Mouse (Mus musculus) liver, postnatal 0 days (tissue): ENCODE measurements at regions not wholly inside any gene's neighbourhood (a gene's known extent, or its start where the extent isn't known, plus 50 kb on each side); places are given as distances from the start of the nearest gene placed in this dataset.

Source experiments
- ATAC-seq: fragments of 200-750 bp; cut with Nextera tagmentation; 2 replicates; pipeline ENCODE4 v1.8.0; 2017; ENCODE audit warnings: mild to moderate bottlenecking, moderate library complexity
- DNase-seq: peaks from one replicate; pipeline ENCODE4 v3.0.0-alpha.2; 2016
- H3K27ac ChIP-seq: fragments of 300-500 bp; sonication (generic); 2 replicates; pipeline ENCODE4 v1.5.1; 2014; ENCODE audit warnings: antibody characterized with exemption, moderate library complexity, mild to moderate bottlenecking, low read depth
- H3K27me3 ChIP-seq: fragments of 300-500 bp; sonication (generic); 2 replicates; pipeline ENCODE4 v1.6.1; 2014; ENCODE audit warnings: low read length, control low read depth, mixed read lengths; ENCODE audit not compliant: insufficient read depth
- H3K36me3 ChIP-seq: fragments of 300-500 bp; sonication (generic); replicated peaks from 2 replicates; pipeline ENCODE4 v1.6.1; 2014; ENCODE audit warnings: mild to moderate bottlenecking, control low read depth, low read length, moderate library complexity, mixed read lengths; ENCODE audit not compliant: insufficient read depth
- H3K4me1 ChIP-seq: fragments of 300-500 bp; sonication (generic); 2 replicates; pipeline ENCODE4 v1.6.1; 2014; ENCODE audit warnings: antibody characterized with exemption, mild to moderate bottlenecking, control low read depth; ENCODE audit not compliant: insufficient read depth
- H3K4me2 ChIP-seq: fragments of 300-500 bp; sonication (generic); 2 replicates; pipeline ENCODE4 v1.6.1; 2014; ENCODE audit warnings: low read depth, mild to moderate bottlenecking, low read length, moderate library complexity, mixed read lengths
- H3K4me3 ChIP-seq: fragments of 300-500 bp; sonication (generic); 2 replicates; pipeline ENCODE4 v1.5.1; 2014; ENCODE audit warnings: low read depth, low read length
- H3K9ac ChIP-seq: fragments of 300-500 bp; sonication (generic); replicated peaks from 2 replicates; pipeline ENCODE4 v1.6.1; 2014; ENCODE audit warnings: mild to moderate bottlenecking, moderate library complexity
- H3K9me3 ChIP-seq: fragments of 300-500 bp; sonication (generic); 2 replicates; pipeline ENCODE4 v1.6.1; 2016; ENCODE audit warnings: mild to moderate bottlenecking, control low read depth, low read length, mixed read lengths
- CTCF ChIP-seq: sonication (generic); IDR thresholded peaks from 2 replicates; pipeline ENCODE4 v1.5.1; 2016; ENCODE audit warnings: antibody characterized with exemption, low read depth
- EP300 ChIP-seq: IDR thresholded peaks from 2 replicates; pipeline ENCODE4 v1.6.1; 2016; ENCODE audit warnings: antibody characterized with exemption, low read depth, mild to moderate bottlenecking
- WGBS: fragments of 180-500 bp; shearing (Covaris S2); extraction: QIAGEN DNeasy Blood & Tissue Kit; methylation state at CpG from one replicate; pipeline ENCODE4 v1.1.7; 2014; ENCODE audit not compliant: insufficient replicate concordance; 5-methylcytosine and 5-hydroxymethylcytosine counted together

DNA sequence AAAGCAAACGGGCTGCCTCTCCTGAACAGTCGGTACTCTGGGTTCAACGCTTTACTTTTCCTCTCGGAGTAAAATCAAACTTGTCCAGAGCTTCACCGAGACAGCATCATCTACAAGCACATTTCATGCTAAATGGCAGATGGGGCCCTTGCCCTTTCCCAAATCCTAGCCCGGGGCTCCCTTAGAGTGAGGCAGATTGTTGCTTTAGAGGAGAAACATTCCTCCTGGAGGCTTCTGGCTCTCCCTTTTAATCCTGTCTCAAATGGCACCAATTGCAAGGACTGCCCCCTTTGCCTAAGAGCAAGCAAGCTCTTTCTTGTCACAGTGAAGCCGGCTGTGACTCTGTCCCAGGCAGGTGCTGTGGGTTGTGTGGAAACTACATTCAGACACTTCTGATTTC, 255.5 kb upstream of the Sox11 start:
- Histone ChIP-seq H3K4me1 (no peaks in the 10 kb centered on the region), H3K36me3 (no peaks in the 10 kb centered on the region), H3K9ac (no peak overlapping the region), H3K4me2 (no peak overlapping the region), H3K27ac (no peak overlapping the region), H3K9me3 (no peaks in the 10 kb centered on the region), H3K4me3 (no peak overlapping the region), H3K27me3 (no peaks in the 10 kb centered on the region)
- no peak for ATAC-seq
- TF ChIP-seq EP300: no peak
- TF ChIP-seq CTCF: no peak
- DNase-seq: no peak
- 82% methylated on average over 7 of the region's 7 CpGs for WGBS

DNA sequence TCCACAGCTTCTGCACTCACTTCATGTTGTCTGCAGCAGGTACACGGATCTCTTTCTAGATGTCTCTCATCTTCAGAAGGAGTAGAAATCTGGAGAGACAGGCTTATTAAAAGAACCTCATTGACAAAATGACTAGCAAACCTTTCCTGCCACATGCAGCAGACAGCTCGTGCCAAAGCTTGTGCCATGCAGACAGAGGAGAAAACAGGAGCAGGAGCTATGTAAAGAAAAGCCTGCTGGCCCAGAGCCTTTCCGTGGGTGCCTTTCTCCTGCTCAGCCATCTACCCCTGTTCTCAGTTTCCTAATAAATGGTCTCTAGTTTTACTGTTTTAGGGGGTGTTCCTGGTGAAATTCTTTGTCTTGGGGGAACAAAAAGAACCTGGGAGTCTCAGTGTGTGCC, 254.9 kb upstream of the Sox11 start:
- no peaks in the 10 kb centered on the region for H3K36me3 ChIP-seq
- H3K4me2 ChIP-seq: no peak overlapping the region
- no peaks in the 10 kb centered on the region for H3K9me3 ChIP-seq
- no peak overlapping the region for H3K9ac ChIP-seq
- H3K27me3 ChIP-seq: no peaks in the 10 kb centered on the region
- ATAC-seq: no peak
- H3K4me3 ChIP-seq: no peak overlapping the region
- TF ChIP-seq CTCF: no peak
- TF ChIP-seq EP300: no peak
- WGBS: 65% methylated on average over 3 of the region's 3 CpGs
- H3K4me1 ChIP-seq: no peaks in the 10 kb centered on the region
- DNase-seq: no peak
- H3K27ac ChIP-seq: no peak overlapping the region

DNA sequence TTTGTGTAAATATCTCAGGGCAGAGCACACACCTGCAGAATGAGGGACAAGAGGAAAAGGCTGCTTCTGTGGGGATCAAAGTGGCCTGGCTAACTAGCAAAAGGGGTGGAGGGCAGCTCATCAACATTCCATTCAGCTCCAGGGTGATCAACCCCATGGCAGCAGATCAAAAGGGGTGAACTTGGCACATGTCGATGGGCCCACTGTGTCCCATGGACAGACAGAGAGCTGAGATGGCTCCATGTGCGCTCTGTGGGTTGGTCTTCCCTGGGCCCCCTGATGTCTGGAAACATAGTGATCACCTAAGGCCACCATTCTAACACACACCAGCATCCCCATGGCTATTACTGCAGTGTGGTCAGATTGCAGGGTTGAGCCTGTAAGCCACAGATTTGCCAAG, 253.2 kb upstream of the Sox11 start:
- no peak overlapping the region for H3K4me2 ChIP-seq
- no peaks in the 10 kb centered on the region for H3K9me3 ChIP-seq
- TF ChIP-seq CTCF (no peak), EP300 (no peak)
- no peaks in the 10 kb centered on the region for H3K27me3 ChIP-seq
- H3K4me3 ChIP-seq: no peak overlapping the region
- H3K4me1 ChIP-seq: no peaks in the 10 kb centered on the region
- H3K27ac ChIP-seq: no peak overlapping the region
- H3K36me3 ChIP-seq: no peaks in the 10 kb centered on the region
- 79% methylated on average over 2 of the region's 2 CpGs for WGBS
- ATAC-seq (no peak), DNase-seq (no peak)
- no peak overlapping the region for H3K9ac ChIP-seq

DNA sequence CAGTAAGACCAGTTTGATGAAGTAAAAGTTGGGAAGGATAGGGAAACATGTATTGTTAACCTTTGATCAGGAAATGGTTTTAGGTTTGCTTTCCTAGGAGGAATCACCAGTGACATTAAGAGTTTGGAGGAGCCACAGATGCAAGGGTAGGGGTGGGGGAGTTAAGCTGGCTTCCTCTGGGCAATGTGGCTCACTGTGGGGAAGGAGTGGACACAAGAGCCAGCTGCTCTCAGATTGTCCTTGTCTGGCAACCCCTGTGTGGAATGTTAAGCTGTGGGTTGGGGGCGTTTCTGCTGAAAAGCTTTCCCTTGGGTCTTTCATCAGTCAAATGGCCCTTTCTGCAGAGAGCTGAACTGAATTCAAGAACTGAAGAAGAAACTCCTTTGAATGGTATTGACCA, 251.1 kb upstream of the Sox11 start:
- WGBS: 67% methylated on average over 1 of the region's 1 CpGs
- Histone ChIP-seq H3K27ac (no peak overlapping the region), H3K36me3 (no peaks in the 10 kb centered on the region), H3K27me3 (no peaks in the 10 kb centered on the region), H3K4me1 (no peaks in the 10 kb centered on the region), H3K4me2 (no peak overlapping the region), H3K9ac (no peak overlapping the region), H3K9me3 (no peaks in the 10 kb centered on the region), H3K4me3 (no peak overlapping the region)
- no peak for ATAC-seq
- TF ChIP-seq EP300 (no peak), CTCF (no peak)
- no peak for DNase-seq

DNA sequence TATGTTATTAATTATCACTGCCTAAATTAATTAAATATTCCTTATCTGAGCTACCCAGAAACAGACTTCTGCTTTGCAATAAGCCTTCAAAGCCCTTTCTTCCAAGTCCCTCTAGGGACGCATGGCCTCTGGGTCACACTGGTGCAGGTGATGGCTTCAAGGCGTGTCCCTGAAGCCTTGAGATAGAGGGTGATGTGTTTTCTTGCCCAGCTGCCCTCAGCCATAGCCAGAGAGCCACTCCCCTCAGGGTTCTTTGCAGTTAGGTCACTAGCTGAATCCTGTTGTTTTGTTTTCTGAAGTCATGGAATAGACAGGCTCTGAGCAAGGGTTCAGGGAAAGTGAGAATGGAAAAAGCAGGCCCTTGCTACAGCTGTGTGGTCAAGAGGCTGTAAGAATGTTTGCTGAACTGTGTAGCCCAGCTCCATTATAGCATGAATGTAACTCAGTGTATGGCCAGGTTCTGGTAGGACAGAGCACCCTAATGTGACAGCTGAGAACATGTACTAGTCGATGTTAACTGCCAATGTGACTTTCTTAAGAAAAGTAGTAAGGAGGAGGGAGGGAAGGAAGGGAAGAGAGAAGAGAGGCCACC, 233.8 kb upstream of the Sox11 start:
- Histone ChIP-seq H3K4me1 (no peaks in the 10 kb centered on the region), H3K9ac (no peak overlapping the region), H3K9me3 (no peaks in the 10 kb centered on the region), H3K4me2 (no peak overlapping the region), H3K27ac (no peak overlapping the region), H3K27me3 (no peaks in the 10 kb centered on the region), H3K4me3 (no peak overlapping the region), H3K36me3 (no peaks in the 10 kb centered on the region)
- TF ChIP-seq EP300 (no peak), CTCF (no peak)
- ATAC-seq (no peak), DNase-seq (no peak)
- 68% methylated on average over 3 of the region's 3 CpGs for WGBS

DNA sequence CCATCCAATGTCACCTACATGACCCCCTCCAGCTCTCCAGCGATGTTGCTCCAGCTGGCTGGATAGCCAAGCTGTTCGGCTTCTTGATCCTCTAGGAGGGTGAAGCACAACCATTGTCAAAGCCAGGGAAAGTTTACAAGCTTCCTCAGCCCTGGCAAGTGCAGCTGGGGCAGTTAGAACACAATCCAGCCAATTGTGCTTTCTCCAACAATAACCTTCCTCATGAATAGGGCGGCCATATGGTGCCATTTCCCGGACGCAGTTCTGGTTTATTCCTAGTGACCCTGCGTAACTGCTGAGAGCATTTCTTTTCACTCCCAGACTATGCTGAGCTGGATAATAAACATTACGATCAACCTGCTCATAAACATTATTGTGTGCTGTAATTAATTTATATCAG, 233.3 kb upstream of the Sox11 start:
- no peaks in the 10 kb centered on the region for H3K9me3 ChIP-seq
- DNase-seq (no peak), ATAC-seq (no peak)
- H3K9ac ChIP-seq: no peak overlapping the region
- TF ChIP-seq CTCF (no peak), EP300 (no peak)
- no peaks in the 10 kb centered on the region for H3K36me3 ChIP-seq
- 81% methylated on average over 7 of the region's 7 CpGs for WGBS
- H3K4me3 ChIP-seq: no peak overlapping the region
- H3K4me2 ChIP-seq: no peak overlapping the region
- no peaks in the 10 kb centered on the region for H3K4me1 ChIP-seq
- no peak overlapping the region for H3K27ac ChIP-seq
- H3K27me3 ChIP-seq: no peaks in the 10 kb centered on the region

DNA sequence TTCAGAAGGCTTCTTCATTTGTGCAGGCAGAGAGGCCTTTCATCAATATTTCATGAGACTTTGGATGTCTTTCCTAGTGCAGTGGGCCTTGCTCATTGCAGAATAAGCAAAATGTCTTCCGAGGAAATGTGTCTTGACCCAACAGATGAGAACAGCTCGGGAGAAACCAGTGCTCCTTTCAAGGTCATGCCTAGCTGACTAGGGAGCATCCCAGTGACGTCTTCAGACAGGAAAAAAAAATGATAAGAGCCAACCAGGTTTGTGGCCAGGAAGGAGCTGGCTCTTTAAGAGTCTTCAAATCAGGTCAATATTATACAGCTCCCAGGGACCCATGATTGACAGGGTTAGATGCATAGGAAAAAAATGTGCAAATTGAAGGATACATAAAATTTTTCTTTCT, 224.9 kb upstream of the Sox11 start:
- no peaks in the 10 kb centered on the region; the same call in 1 of the 2 replicates for H3K4me1 ChIP-seq
- H3K4me3 ChIP-seq: no peak overlapping the region
- WGBS: 56% methylated on average over 3 of the region's 3 CpGs
- H3K27me3 ChIP-seq: no peaks in the 10 kb centered on the region
- no peak for DNase-seq
- no peaks in the 10 kb centered on the region for H3K36me3 ChIP-seq
- no peak overlapping the region for H3K9ac ChIP-seq
- TF ChIP-seq CTCF (no peak), EP300 (no peak)
- no peaks in the 10 kb centered on the region for H3K9me3 ChIP-seq
- H3K4me2 ChIP-seq: no peak overlapping the region
- ATAC-seq: no peak
- H3K27ac ChIP-seq: no peak overlapping the region
